Mouse (Mus musculus) adrenal gland (tissue): ENCODE data around the gene Uba7.

ENCODE experiments used
- intact Hi-C: fragments of 180-260 bp; cut with DNase I; formaldehyde crosslinking; loops from one replicate; pipeline ENCODE4 v1.15.1; 2025

Uba7 gene

GRCm38 (mm10) chr9:107961351-107961762 is 13.9 kb upstream of the Uba7 start:
- intact Hi-C loops = loop anchor here (5.0 kb wide), 3 partner anchors 41 to 91 kb away; partner anchors contain the start of genes Amigo3 and Ip6k1

- intact Hi-C loops = loop anchor here (2.0 to 5.0 kb wide), 5 partner anchors 25 to 105 kb away; partner anchors contain the start of genes Amigo3 and Ip6k1
Measured at GRCm38 (mm10) chr9:107961881-107962280, 13.4 kb upstream of the Uba7 start.

- intact Hi-C loops = loop anchor here (2.0 to 5.0 kb wide), 5 partner anchors 24 to 104 kb away; partner anchors contain the start of genes Amigo3 and Ip6k1
Measured at GRCm38 (mm10) chr9:107962916-107963315, 12.4 kb upstream of the Uba7 start.

DNA sequence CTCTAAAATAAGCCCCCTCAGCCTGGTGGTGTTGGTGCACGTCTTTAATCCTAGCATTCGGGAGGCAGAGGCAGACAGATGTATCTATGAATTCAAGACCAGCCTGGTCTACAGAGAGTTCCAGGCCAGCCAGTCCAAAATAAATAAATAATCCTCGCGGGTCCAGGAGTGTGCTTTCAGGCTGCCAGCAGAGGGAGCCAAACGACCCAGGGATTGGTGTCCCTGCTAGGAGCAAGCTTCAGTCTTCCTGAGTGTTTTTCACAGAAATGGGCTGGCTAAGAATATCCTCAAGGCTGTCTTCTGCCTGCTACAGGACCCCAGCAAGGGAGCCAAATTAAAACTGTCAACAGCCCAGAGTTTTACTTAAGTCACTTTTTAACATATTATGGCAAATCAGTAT is 11.6 kb upstream of the Uba7 start:
- intact Hi-C loops = loop anchor here (2.0 to 5.0 kb wide), 5 partner anchors 23 to 103 kb away; partner anchors contain the start of genes Amigo3 and Ip6k1

GRCm38 (mm10) chr9:107964681-107965080 is 10.6 kb upstream of the Uba7 start:
- intact Hi-C loops = loop anchor here (5.0 kb wide), 3 partner anchors 38 to 88 kb away; partner anchors contain the start of genes Amigo3 and Ip6k1

- intact Hi-C loops = no loop called here
Measured at GRCm38 (mm10) chr9:107966676-107967075, 8.6 kb upstream of the Uba7 start.

GRCm38 (mm10) chr9:107967437-107967836 is 7.9 kb upstream of the Uba7 start:
- intact Hi-C loops = no loop called here

DNA sequence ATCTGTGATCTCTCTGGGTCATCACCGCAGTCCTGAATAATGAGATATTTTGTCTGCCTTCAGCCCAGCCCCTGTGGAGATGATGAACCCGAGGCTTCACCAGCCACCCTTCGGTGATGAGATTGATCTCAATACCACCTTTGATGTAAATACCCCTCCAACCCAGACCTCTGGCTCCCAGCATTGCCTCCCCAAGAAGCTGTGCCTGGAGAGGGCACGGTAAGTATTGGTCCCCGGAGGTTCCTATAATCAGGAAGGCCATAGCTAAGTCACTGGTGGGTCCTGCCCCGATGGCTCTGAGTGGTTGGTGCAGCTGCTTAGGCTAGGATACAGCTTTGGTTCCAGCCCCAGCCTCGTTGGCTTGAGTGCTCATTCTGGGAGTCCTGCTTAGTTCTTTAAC is 6.8 kb upstream of the Uba7 start:
- intact Hi-C loops = no loop called here

- intact Hi-C loops = no loop called here
Measured at GRCm38 (mm10) chr9:107970311-107970710, 5.0 kb upstream of the Uba7 start.

- intact Hi-C loops = no loop called here
Measured at GRCm38 (mm10) chr9:107971690-107972541, 3.4 kb upstream of the Uba7 start.

DNA sequence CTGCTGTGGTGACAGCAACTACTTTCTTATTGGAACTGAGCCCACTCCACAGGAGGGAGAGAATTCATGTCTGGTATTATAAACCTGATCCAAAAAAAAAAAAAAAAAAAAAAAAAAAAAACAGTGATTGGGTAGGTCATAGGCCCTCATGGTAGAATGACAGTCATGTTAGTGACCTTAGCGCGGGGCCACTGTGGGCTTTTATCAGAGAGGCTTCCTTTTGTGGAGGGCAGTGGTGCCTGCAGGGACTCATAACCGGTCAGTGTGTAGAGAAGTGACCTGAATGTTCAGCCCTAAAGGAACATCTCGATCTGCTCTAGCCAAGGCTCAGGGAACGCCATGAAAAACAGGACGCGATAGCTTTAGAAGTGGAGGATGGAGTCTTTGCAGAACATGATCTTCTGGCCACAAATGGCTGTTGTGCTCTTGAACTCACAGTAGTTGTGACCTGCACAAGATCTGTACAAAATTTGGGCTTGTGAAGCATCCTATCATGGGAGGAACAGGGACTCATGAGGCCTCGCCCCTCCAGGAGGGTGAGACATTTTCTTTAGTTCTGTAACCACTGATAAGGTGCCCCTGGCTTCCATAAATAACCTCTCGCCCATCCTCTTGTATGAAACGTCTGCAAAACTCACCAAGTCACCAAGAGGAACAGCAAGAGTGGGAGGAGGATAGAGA is 674 bp upstream of the Uba7 start:
- intact Hi-C loops = no loop called here

DNA sequence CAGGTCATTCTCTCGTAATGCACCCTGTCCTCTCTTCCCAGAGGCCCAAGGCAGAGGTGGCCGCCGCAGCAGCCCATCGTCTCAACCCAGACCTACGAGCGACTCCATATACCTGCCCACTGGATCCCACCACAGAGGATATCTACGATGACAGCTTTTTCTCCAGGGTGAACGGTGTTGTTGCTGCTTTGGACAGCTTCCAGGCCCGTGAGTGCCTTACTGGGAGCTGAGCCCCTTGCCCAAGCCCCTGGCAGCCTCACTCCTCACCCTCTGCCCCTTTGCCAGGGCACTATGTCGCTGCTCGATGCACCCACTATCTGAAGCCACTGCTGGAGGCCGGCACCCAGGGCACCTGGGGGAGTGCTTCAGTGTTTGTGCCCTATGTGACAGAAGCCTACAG is 3.5 kb downstream of the Uba7 start:
- intact Hi-C loops = no loop called here

DNA sequence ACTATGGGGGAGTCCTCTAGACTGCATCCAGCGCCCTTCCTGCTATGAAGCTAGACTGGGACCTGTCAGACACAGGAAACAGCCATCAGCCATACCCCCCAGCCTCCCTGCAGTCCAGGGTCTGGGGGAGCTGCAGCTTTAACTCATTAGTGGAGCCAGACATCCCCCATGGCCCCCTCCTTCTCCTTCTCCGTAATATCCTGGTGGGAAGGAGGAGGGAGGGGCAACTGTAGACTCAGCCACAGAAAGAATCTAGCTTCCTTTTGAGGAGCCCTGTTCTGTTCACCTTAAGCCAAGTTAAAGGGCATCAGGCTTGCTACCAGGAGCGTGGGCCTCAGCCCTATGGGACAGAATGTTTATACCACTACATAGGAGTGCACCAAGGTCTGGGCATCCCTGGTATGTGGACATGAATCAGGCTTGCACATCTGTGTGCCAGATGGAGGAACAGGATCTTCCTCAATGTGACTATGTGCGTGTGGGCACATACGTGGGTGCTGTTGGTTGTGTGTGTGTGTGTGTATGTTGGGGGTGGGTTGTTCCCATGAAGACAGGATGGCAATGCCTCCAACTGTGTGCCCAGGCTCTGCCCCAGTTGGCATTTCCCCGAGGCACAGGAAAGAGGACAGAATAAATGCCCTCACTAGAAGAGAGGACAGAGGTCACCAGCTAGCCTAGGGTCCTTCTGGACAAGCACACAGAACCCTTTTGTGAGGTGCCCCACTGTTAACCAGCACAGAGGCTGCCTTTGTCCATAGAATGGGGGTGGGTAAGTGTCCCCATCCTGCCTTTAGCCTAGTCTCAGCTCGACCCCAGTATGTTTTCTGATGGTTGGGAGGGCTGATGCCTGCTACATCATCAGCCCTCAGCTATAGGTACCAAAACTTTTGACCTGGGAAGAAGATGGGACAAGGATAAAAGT is 6.6 kb downstream of the Uba7 start:
- intact Hi-C loops = no loop called here

GRCm38 (mm10) chr9:107982681-107983346 is 7.5 kb downstream of the Uba7 start, which contains the start of gene Gm20661:
Gene Gm20661, plus strand, starts transcription at chr9:107983058.
- intact Hi-C loops = no loop called here

DNA sequence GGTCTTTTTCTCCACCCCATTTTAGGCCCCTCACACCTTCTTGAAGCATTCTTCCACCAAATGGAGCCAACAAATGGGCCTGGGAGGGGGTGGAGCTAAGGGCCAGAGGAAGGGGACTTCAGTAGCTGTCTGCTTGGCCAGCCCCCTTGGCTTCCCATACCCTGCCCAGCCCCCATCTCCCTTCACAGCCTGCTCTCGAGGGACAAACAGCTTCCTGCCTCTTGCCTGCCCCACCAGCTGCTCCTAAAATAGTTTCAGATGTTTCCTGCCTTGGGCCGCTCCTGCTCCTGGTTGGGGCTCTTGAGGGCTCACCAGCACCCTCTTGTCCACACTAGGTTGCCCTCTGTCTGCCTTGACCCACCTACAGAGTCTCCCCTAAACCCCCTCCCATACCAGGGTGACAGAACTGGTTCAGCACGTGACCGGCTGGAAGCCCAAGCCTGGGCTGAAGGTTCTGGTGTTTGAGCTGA is 8.2 kb downstream of the Uba7 start:
- intact Hi-C loops = no loop called here

- intact Hi-C loops = no loop called here
Measured at GRCm38 (mm10) chr9:107984052-107984753, 8.9 kb downstream of the Uba7 start.

- intact Hi-C loops = no loop called here
Measured at GRCm38 (mm10) chr9:107984754-107985055, 9.4 kb downstream of the Uba7 start.

DNA sequence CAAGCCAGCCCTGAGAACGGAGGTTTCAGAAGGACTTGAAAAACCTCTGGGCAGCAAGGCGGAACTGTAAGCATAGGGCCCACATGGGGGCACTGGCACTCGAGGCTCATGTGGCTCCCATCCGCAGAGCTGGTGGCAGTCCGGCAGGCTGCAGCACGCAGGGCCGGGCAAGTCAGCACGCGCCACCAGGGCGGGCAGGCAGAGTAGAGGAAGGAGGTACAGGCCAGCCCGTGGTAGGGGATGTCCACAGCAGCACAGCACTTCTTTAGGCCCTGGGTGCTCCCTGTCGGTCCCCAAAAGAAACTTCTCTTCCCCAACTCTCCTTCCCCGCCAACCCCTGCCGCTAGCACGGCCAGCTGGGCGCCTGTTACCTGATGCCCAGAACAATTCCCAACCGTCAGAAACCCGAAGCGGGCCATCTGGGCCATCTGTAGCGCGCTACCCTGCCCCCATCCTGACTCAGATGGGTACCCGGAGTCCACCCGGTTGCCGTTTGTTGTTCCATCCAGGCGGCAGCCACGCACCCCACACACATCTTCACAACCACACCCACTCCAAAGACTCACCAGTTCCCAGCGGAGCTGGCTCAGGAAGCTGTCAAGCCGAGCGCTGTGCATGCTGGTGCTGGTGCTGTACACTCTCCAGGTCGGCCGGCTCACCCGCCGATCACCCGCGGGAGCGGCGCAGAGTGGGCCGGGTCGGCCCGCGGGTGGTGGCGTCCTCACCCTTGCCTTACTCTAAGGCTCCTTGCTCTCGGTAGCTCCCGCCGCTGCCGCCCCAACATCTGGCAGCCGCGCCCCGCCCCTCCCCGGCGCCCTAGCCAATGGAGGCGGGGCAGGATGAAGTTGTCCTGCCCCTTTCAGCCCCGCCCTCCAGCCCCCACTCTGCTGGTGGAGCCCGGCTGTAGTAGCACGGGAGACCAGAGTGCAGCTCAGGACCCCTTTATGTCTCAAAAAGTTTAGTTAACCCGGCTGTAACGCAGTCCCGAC is 10.1 kb downstream of the Uba7 start, which contains the start of gene Inka1:
Gene Inka1, minus strand, starts transcription at position 749 of the 989 bp plus-strand sequence.
- intact Hi-C loops = loop anchor here (2.0 kb wide), 1 partner anchor 23 kb away; no protein-coding TSS in a partner anchor
